Mouse (Mus musculus): ENCODE results near the gene Fam219b.

DNA sequence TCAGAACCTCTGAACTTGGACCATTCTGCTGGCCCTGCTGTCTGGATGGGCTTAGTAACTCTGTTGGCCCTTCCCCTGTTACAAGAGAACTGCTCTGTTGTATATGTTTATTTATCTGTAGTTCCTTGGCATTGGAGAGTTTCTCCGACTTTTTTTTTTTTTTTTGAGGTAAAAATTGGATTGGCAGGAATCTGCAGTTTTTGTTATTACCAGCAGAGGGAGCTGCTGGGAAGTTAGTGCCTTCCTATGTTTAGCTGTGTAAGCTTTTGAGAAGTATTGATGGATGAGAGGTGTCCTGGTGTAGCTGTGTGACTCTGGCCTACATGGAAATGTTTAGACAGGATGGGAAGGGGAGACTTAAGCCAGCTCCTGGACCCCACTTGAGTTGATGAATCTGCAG lies 4.0 kb downstream of the Fam219b start:
- TF ChIP-seq CTCF (IDR thresholded peaks at IDR 0.05; ENCODE audit: low read depth) (peak; percentile 76), EP300 (IDR thresholded peaks at IDR 0.05; ENCODE audit: low read depth) (no peak)

All from liver, embryonic 14.5 days (tissue).